In genomic region chr4:133217641-133218040, GRCm38 (mm10) we compare ENCODE assay signal across 8 mouse cellular contexts. TPM values are rescaled to one million over a fixed set of nuclear protein-coding genes. Genes with fewer than 3 reads are reported as not detected.
A peak's percentile ranks its signal among the peaks of the same experiment; 100 is the strongest.
DNase-seq lines count a peak whose midpoint lies in the region; ATAC-seq and TF ChIP-seq lines count a peak whose summit lies in the region.

No protein-coding gene starts in this region.

- no peak for TF ChIP-seq EP300 in heart, postnatal 0 days (IDR thresholded peaks at IDR 0.05; ENCODE audit: low read depth)

- H3K9me3 ChIP-seq in heart, postnatal 0 days (replicated peaks; ENCODE audit: control insufficient read depth, low read length) = no peaks in the 10 kb centered on the region
- no peaks in the 10 kb centered on the region for H3K9me3 ChIP-seq in midbrain, postnatal 0 days (ENCODE audit: low read length)

- ATAC-seq in heart, postnatal 0 days (ENCODE audit: insufficient read depth, low read depth) = no peak
- ATAC-seq in midbrain, postnatal 0 days (ENCODE audit: low FRiP score) = no peak

- no peak overlapping the region for H3K27ac ChIP-seq in heart, postnatal 0 days (ENCODE audit: low read depth)
- H3K27ac ChIP-seq in midbrain, postnatal 0 days (ENCODE audit: low read depth, low read length) = no peak overlapping the region

- H3K27me3 ChIP-seq in heart, postnatal 0 days (ENCODE audit: control insufficient read depth, insufficient read depth, low read length) = peaks cover 38% of the 10 kb centered on the region
- H3K27me3 ChIP-seq in midbrain, postnatal 0 days (ENCODE audit: insufficient read depth, low read length) = peaks cover 4% of the 10 kb centered on the region; the same call in 1 of the 2 replicates

- 5% methylated on average over 5 of the region's 5 CpGs for WGBS in heart, postnatal 0 days
- WGBS in midbrain, postnatal 0 days = 0% methylated on average over 5 of the region's 5 CpGs

- no peak overlapping the region for H3K4me3 ChIP-seq in heart, postnatal 0 days (ENCODE audit: low read depth, low read length)
- H3K4me3 ChIP-seq in midbrain, postnatal 0 days (ENCODE audit: low read depth, low read length) = no peak overlapping the region

- no peak overlapping the region for H3K4me2 ChIP-seq in heart, postnatal 0 days (ENCODE audit: low read depth, low read length)
- no peak overlapping the region for H3K4me2 ChIP-seq in midbrain, postnatal 0 days (ENCODE audit: low read depth, low read length, poor library complexity, severe bottlenecking)

- no peak overlapping the region for H3K9ac ChIP-seq in heart, postnatal 0 days (replicated peaks; ENCODE audit: low read depth, low read length)
- H3K9ac ChIP-seq in midbrain, postnatal 0 days (replicated peaks; ENCODE audit: low read length, poor library complexity, severe bottlenecking) = no peak overlapping the region

- peak; percentile 80 for TF ChIP-seq CTCF in heart, postnatal 0 days (IDR thresholded peaks at IDR 0.05; ENCODE audit: low read depth)
- TF ChIP-seq CTCF in midbrain, postnatal 0 days (IDR thresholded peaks at IDR 0.05) = peak; percentile 94

- DNase-seq in heart, postnatal 0 days (ENCODE audit: low spot score) = peak; percentile 39
- DNase-seq in heart, adult 9 months (ENCODE audit: low spot score in 2 of 2) = no peak
- DNase-seq in 416B (ENCODE audit: low read depth) (peak; percentile 55), R1 (ENCODE audit: low read depth, low spot score) (peak; percentile 79)
- peak; percentile 91 for DNase-seq in embryo, embryonic 10 days (ENCODE audit: low spot score)
- peak; percentile 84 for DNase-seq in kidney, postnatal 10 days
- DNase-seq in midbrain, postnatal 0 days (ENCODE audit: low spot score) = peak; percentile 77
- DNase-seq in thymus, postnatal 10 days (ENCODE audit: low spot score in 2 of 2) = peak; percentile 58 to 81

- no peaks in the 10 kb centered on the region for H3K36me3 ChIP-seq in heart, postnatal 0 days (replicated peaks; ENCODE audit: control insufficient read depth, insufficient read depth, low read length)
- no peaks in the 10 kb centered on the region for H3K36me3 ChIP-seq in midbrain, postnatal 0 days (ENCODE audit: insufficient read depth, low read length)

- peaks cover 8% of the 10 kb centered on the region; the same call in 1 of the 2 replicates for H3K4me1 ChIP-seq in heart, postnatal 0 days (ENCODE audit: control insufficient read depth, insufficient read depth)
- H3K4me1 ChIP-seq in midbrain, postnatal 0 days (ENCODE audit: insufficient read depth, low read length) = peaks cover 8% of the 10 kb centered on the region; the same call in 1 of the 2 replicates

RNA-seq across cellular contexts. Expression of gene Gpr3, which starts 5.3 kb away (rescaled TPM):
- not detected in 2 replicates for total RNA-seq in heart, postnatal 0 days (2014; rRNA removed; ENCODE audit: low replicate concordance)
- polyA plus RNA-seq in heart, postnatal 0 days (2015; fragmentation: Nextera tagmentation; extraction: Ambion mirVana) = 0.15 and 0.21 TPM in 2 replicates
- total RNA-seq in midbrain, postnatal 0 days (2014; rRNA removed) = 3.2 and 10.8 TPM in 2 replicates
- 3.9 and 4.5 TPM in 2 replicates for polyA plus RNA-seq in midbrain, postnatal 0 days (2015; fragmentation: Nextera tagmentation; extraction: Ambion mirVana)

RNA-seq across cellular contexts. Expression of gene Cd164l2, which starts 5.7 kb away (rescaled TPM):
- total RNA-seq in heart, postnatal 0 days (2014; rRNA removed; ENCODE audit: low replicate concordance) = not detected in 2 replicates
- 0.23 and 0.33 TPM in 2 replicates for polyA plus RNA-seq in heart, postnatal 0 days (2015; fragmentation: Nextera tagmentation; extraction: Ambion mirVana)
- total RNA-seq in midbrain, postnatal 0 days (2014; rRNA removed) = 3.9 and 5.9 TPM in 2 replicates
- polyA plus RNA-seq in midbrain, postnatal 0 days (2015; fragmentation: Nextera tagmentation; extraction: Ambion mirVana) = 10.6 and 11.0 TPM in 2 replicates

RNA-seq across cellular contexts. Expression of gene Map3k6, which starts 23.0 kb away (rescaled TPM):
- 13.8 and 14.8 TPM in 2 replicates for total RNA-seq in heart, postnatal 0 days (2014; rRNA removed; ENCODE audit: low replicate concordance)
- 2.7 and 2.8 TPM in 2 replicates for polyA plus RNA-seq in heart, postnatal 0 days (2015; fragmentation: Nextera tagmentation; extraction: Ambion mirVana)
- total RNA-seq in midbrain, postnatal 0 days (2014; rRNA removed) = 7.6 and 8.3 TPM in 2 replicates
- polyA plus RNA-seq in midbrain, postnatal 0 days (2015; fragmentation: Nextera tagmentation; extraction: Ambion mirVana) = 2.8 and 4.1 TPM in 2 replicates

RNA-seq across cellular contexts. Expression of gene Sytl1, which starts 45.3 kb away (rescaled TPM):
- total RNA-seq in heart, postnatal 0 days (2014; rRNA removed; ENCODE audit: low replicate concordance) = 3.6 and 3.7 TPM in 2 replicates
- 0.79 and 0.84 TPM in 2 replicates for polyA plus RNA-seq in heart, postnatal 0 days (2015; fragmentation: Nextera tagmentation; extraction: Ambion mirVana)
- 1.6 TPM in 1 of 2 replicates, not detected in the other for total RNA-seq in midbrain, postnatal 0 days (2014; rRNA removed)
- polyA plus RNA-seq in midbrain, postnatal 0 days (2015; fragmentation: Nextera tagmentation; extraction: Ambion mirVana) = 0.21 and 0.26 TPM in 2 replicates

RNA-seq across cellular contexts. Expression of gene Tmem222, which starts 60.0 kb away (rescaled TPM):
- total RNA-seq in heart, postnatal 0 days (2014; rRNA removed; ENCODE audit: low replicate concordance) = 58.8 and 103 TPM in 2 replicates
- 45.0 and 45.6 TPM in 2 replicates for polyA plus RNA-seq in heart, postnatal 0 days (2015; fragmentation: Nextera tagmentation; extraction: Ambion mirVana)
- total RNA-seq in midbrain, postnatal 0 days (2014; rRNA removed) = 129 and 130 TPM in 2 replicates
- 138 and 143 TPM in 2 replicates for polyA plus RNA-seq in midbrain, postnatal 0 days (2015; fragmentation: Nextera tagmentation; extraction: Ambion mirVana)

Comparison
In these comparisons a context has a peak if more than half of its experiments do, and no peak if none do; other contexts are left out.
1. DNase-seq: peak in heart, postnatal 0 days (single experiment), 416B (single experiment), R1 (single experiment), embryo, embryonic 10 days (single experiment), kidney, postnatal 10 days (single experiment), midbrain, postnatal 0 days (single experiment) and thymus, postnatal 10 days (2 of 2); none in heart, adult 9 months (0 of 2).